Mouse (Mus musculus) neural tube, embryonic 14.5 days (tissue): ENCODE measurements around the gene Egfl6. TPM values are rescaled to one million over a fixed set of nuclear protein-coding genes. Genes with fewer than 3 reads are reported as not detected.

Experiments
- polyA plus RNA-seq: library from polyadenylated mRNA; unstranded; fragments of >200 nt; fragmentation: Nextera tagmentation; extraction: Ambion mirVana; gene quantifications from 2 replicates; pipeline ENCODE4 v1.2.1, GENCODE M21; 2014

Egfl6 gene
- polyA plus RNA-seq, 1 experiment from 2014 or later: 5.3 TPM

Other genes with a start within 250 kb of the Egfl6 start
- gene Trappc2, start 145.1 kb downstream of the Egfl6 start, polyA plus RNA-seq: 80.8 and 85.1 TPM in 2 replicates
- gene Ofd1, start 145.0 kb downstream of the Egfl6 start, polyA plus RNA-seq: 8.3 and 9.0 TPM in 2 replicates
- gene Rab9, start 105.9 kb downstream of the Egfl6 start, polyA plus RNA-seq: 63.8 and 70.9 TPM in 2 replicates
- 5.9 and 6.7 TPM in 2 replicates for gene Tceanc, start 67.2 kb downstream of the Egfl6 start, polyA plus RNA-seq